Mouse (Mus musculus) forebrain, embryonic 16.5 days (tissue): ENCODE measurements around the gene Dot1l. TPM values are rescaled to one million over a fixed set of nuclear protein-coding genes. Genes with fewer than 3 reads are reported as not detected.

Experiments used
- ATAC-seq: fragments of 200-750 bp; cut with Nextera tagmentation; 2 replicates; pipeline ENCODE4 v1.8.0; 2017; ENCODE audit warnings: mild to moderate bottlenecking, moderate library complexity
- H3K27ac ChIP-seq: fragments of 300-500 bp; sonication (generic); 2 replicates; pipeline ENCODE4 v1.5.1; 2014; ENCODE audit warnings: low read length, control low read depth
- H3K27me3 ChIP-seq: fragments of 300-500 bp; sonication (generic); replicated peaks from 2 replicates; pipeline ENCODE4 v1.6.1; 2014; ENCODE audit warnings: low read length; ENCODE audit not compliant: control insufficient read depth, insufficient read depth
- H3K36me3 ChIP-seq: fragments of 300-500 bp; sonication (generic); 2 replicates; pipeline ENCODE4 v1.6.1; 2014; ENCODE audit not compliant: control insufficient read depth, insufficient read depth
- H3K4me1 ChIP-seq: fragments of 300-500 bp; sonication (generic); replicated peaks from 2 replicates; pipeline ENCODE4 v1.6.1; 2014; ENCODE audit warnings: low read length; ENCODE audit not compliant: control insufficient read depth, insufficient read depth
- H3K4me2 ChIP-seq: fragments of 300-500 bp; sonication (generic); 2 replicates; pipeline ENCODE4 v1.6.1; 2014; ENCODE audit warnings: mild to moderate bottlenecking, low read length, control low read depth
- H3K4me3 ChIP-seq: fragments of 300-500 bp; sonication (generic); replicated peaks from 2 replicates; pipeline ENCODE4 v1.5.1; 2014; ENCODE audit warnings: mild to moderate bottlenecking, low read length, control low read depth
- H3K9ac ChIP-seq: fragments of 300-500 bp; sonication (generic); replicated peaks from 2 replicates; pipeline ENCODE4 v1.6.1; 2014; ENCODE audit warnings: low read depth, low read length, control low read depth
- H3K9me3 ChIP-seq: fragments of 300-500 bp; sonication (generic); 2 replicates; pipeline ENCODE4 v1.6.1; 2016; ENCODE audit warnings: low read length; ENCODE audit not compliant: control insufficient read depth
- WGBS: fragments of 180-500 bp; shearing (Covaris S2); extraction: QIAGEN DNeasy Blood & Tissue Kit; methylation state at CpG from one replicate; pipeline ENCODE4 v1.1.7; 2014; 5-methylcytosine and 5-hydroxymethylcytosine counted together
- polyA plus RNA-seq: library from polyadenylated mRNA; unstranded; fragments of >200 nt; fragmentation: Nextera tagmentation; extraction: Ambion mirVana; gene quantifications from 2 replicates; pipeline ENCODE4 v1.2.1, GENCODE M21; 2015

The Dot1l gene
- polyA plus RNA-seq, 1 experiment from 2014 or later: 22.5 TPM

DNA sequence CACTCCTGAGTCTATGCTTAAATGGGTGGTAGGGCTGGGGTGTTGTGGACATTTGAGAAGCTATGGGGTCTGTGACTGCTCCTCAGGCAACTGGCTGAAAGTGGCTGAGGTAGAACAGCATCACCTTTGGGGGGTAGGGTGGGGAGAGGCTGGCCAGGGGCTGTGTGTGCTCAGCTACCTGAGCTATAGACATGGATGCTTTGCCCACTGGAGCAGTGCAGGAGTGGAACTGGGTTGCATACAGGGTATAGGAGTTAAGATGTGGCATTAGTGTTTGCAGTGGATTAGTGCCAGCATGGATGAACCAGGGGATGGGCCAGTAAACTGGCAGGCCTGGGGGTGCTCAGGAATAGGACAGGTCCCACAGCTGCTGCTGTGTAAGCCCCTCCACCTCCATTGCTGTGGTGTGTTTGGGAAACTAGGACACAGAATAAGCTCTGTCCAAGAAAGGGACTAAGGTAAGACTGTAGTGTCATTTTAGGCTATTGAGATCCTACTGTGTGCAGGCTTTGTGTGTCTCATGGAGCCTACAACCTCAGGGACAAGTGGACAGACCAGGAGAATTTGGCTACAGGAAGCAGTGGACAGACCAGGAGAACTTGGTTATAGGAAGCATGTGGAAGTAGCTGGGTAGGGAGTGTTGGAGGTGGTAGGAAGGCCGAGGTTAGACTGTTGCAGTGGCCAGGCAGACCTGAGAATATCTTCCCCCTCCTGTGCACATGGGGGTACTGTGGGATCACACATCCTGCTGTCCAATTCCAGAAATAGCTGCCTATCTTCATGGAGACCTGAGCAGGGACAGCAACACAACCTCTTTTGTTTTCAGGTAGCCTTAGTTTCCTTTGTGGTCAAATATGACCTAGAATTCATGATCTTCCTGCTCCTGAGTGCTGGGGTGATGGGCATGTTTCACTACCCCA is 74.6 kb downstream of the Dot1l start:
- Histone ChIP-seq H3K27me3 (no peaks in the 10 kb centered on the region), H3K4me2 (no peak overlapping the region), H3K36me3 (peaks cover 10% of the 10 kb centered on the region), H3K9ac (no peak overlapping the region), H3K9me3 (no peaks in the 10 kb centered on the region), H3K27ac (no peak overlapping the region), H3K4me3 (no peak overlapping the region), H3K4me1 (peaks cover 25% of the 10 kb centered on the region)
- WGBS: 57% methylated on average over 1 of the region's 1 CpGs
- no peak for ATAC-seq

- Histone ChIP-seq H3K9ac (no peak overlapping the region), H3K4me3 (no peak overlapping the region), H3K4me1 (peaks cover 23% of the 10 kb centered on the region), H3K9me3 (no peaks in the 10 kb centered on the region), H3K36me3 (peaks cover 10% of the 10 kb centered on the region), H3K4me2 (no peak overlapping the region), H3K27ac (no peak overlapping the region), H3K27me3 (no peaks in the 10 kb centered on the region)
- 5% methylated on average over 9 of the region's 9 CpGs for WGBS
- ATAC-seq: no peak
Observed at GRCm38 (mm10) chr10:80831136-80831535, 76.1 kb downstream of the Dot1l start.

GRCm38 (mm10) chr10:80832818-80833217 is 77.8 kb downstream of the Dot1l start:
- no peaks in the 10 kb centered on the region for H3K9me3 ChIP-seq
- H3K9ac ChIP-seq: no peak overlapping the region
- no peaks in the 10 kb centered on the region for H3K27me3 ChIP-seq
- H3K27ac ChIP-seq: no peak overlapping the region
- no peak overlapping the region for H3K4me3 ChIP-seq
- H3K36me3 ChIP-seq: peaks cover 10% of the 10 kb centered on the region
- WGBS: 52% methylated on average over 7 of the region's 7 CpGs
- H3K4me1 ChIP-seq: peaks cover 18% of the 10 kb centered on the region
- no peak for ATAC-seq
- H3K4me2 ChIP-seq: no peak overlapping the region

- Histone ChIP-seq H3K4me1 (0 out of 2 replicates have a peak, but pooled peaks cover 2% of the 10 kb centered on the region), H3K27ac (no peak overlapping the region), H3K4me2 (no peak overlapping the region), H3K9ac (no peak overlapping the region), H3K36me3 (no peaks in the 10 kb centered on the region), H3K4me3 (no peak overlapping the region), H3K9me3 (no peaks in the 10 kb centered on the region), H3K27me3 (no peaks in the 10 kb centered on the region)
- ATAC-seq: no peak
- WGBS: 63% methylated on average over 30 of the region's 30 CpGs
Observed at GRCm38 (mm10) chr10:80835617-80836016, 80.6 kb downstream of the Dot1l start.

DNA sequence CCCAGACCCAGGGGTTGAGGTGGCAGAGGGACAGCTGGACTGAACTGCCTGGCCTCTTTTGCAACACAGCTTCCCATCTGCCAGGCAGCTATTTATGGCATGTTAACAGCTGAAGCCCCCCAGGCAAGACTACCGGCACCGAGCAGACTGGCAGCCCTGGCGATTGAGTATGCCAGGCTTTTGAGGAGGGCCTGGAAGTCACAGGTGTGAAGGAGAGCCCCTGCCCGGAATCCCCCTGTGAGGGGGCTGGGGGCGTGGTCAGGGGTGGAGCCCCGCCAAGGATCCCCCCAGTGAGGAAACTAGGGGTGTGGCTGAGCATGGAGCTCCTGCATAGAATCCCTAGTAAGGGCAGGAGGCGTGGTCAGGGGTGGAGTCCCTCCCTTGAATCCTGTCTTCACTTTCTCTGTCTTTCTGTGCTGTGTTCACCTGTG is 82.0 kb downstream of the Dot1l start:
- 46% methylated on average over 7 of the region's 7 CpGs for WGBS
- Histone ChIP-seq H3K9me3 (no peaks in the 10 kb centered on the region), H3K4me1 (no peaks in the 10 kb centered on the region), H3K27ac (no peak overlapping the region), H3K27me3 (no peaks in the 10 kb centered on the region; the same call in 1 of the 2 replicates), H3K9ac (no peak overlapping the region), H3K36me3 (no peaks in the 10 kb centered on the region), H3K4me3 (no peak overlapping the region), H3K4me2 (no peak overlapping the region)
- no peak for ATAC-seq

GRCm38 (mm10) chr10:80837827-80838226 is 82.8 kb downstream of the Dot1l start:
- no peaks in the 10 kb centered on the region for H3K4me1 ChIP-seq
- H3K36me3 ChIP-seq: no peaks in the 10 kb centered on the region
- no peak overlapping the region for H3K9ac ChIP-seq
- H3K27me3 ChIP-seq: peaks cover under 1% of the 10 kb centered on the region
- no peak overlapping the region for H3K4me2 ChIP-seq
- WGBS: 26% methylated on average over 2 of the region's 2 CpGs
- no peak for ATAC-seq
- no peak overlapping the region for H3K27ac ChIP-seq
- no peak overlapping the region for H3K4me3 ChIP-seq
- no peaks in the 10 kb centered on the region for H3K9me3 ChIP-seq

DNA sequence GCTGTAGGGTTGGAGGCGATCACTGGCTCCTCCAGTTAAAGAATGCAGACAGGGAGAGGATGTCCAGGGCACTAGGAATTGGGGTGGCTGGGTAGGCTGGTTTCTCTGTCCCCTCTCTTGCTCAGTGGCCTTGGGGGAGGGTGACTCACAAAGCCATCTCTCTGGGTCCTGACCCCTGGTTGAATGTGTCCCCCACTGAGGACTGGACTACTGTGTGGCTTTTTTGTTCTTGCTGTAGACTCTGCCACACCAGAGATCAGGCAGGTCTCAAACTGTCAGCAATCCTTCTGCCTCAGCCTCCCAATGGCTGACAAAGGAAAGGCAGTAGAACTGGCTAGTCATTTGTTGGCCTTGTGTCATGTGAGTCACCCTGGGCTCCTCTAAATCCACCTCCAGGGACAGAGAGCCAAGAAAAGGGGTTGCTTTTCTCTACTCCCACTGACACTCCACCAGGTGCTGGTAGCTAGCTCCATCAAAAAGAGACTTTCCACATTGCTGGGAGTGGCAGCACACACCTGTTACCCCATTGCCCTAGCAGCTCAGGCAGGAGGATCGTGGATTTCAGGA is 83.4 kb downstream of the Dot1l start:
- no peaks in the 10 kb centered on the region for H3K9me3 ChIP-seq
- H3K9ac ChIP-seq: no peak overlapping the region
- no peak overlapping the region for H3K4me3 ChIP-seq
- H3K4me1 ChIP-seq: peaks cover 4% of the 10 kb centered on the region
- H3K27me3 ChIP-seq: peaks cover 7% of the 10 kb centered on the region
- H3K27ac ChIP-seq: no peak overlapping the region
- no peak for ATAC-seq
- H3K4me2 ChIP-seq: no peak overlapping the region
- no peaks in the 10 kb centered on the region for H3K36me3 ChIP-seq
- WGBS: 68% methylated on average over 2 of the region's 2 CpGs

- no peak overlapping the region for H3K4me2 ChIP-seq
- ATAC-seq: no peak
- no peaks in the 10 kb centered on the region for H3K9me3 ChIP-seq
- H3K36me3 ChIP-seq: no peaks in the 10 kb centered on the region
- H3K4me1 ChIP-seq: peaks cover 14% of the 10 kb centered on the region
- no peak overlapping the region for H3K9ac ChIP-seq
- H3K4me3 ChIP-seq: no peak overlapping the region
- 53% methylated on average over 6 of the region's 6 CpGs for WGBS
- H3K27me3 ChIP-seq: peaks cover 21% of the 10 kb centered on the region
- H3K27ac ChIP-seq: no peak overlapping the region
Observed at GRCm38 (mm10) chr10:80839848-80840247, 84.8 kb downstream of the Dot1l start.

- peaks cover 26% of the 10 kb centered on the region for H3K27me3 ChIP-seq
- no peaks in the 10 kb centered on the region for H3K9me3 ChIP-seq
- peaks cover 16% of the 10 kb centered on the region for H3K4me1 ChIP-seq
- no peak for ATAC-seq
- 57% methylated on average over 2 of the region's 2 CpGs for WGBS
- H3K4me2 ChIP-seq: no peak overlapping the region
- no peak overlapping the region for H3K27ac ChIP-seq
- H3K36me3 ChIP-seq: no peaks in the 10 kb centered on the region
- no peak overlapping the region for H3K9ac ChIP-seq
- no peak overlapping the region for H3K4me3 ChIP-seq
Observed at GRCm38 (mm10) chr10:80841685-80842084, 86.7 kb downstream of the Dot1l start.
